Mouse (Mus musculus) frontal cortex, adult 2 months (tissue): Measurements from ENCODE around the gene Dhx36. TPM values are rescaled to one million over a fixed set of nuclear protein-coding genes. Genes with fewer than 3 reads are reported as not detected.

ENCODE experiments used
- DNase-seq, 2 experiments: peaks; one replicate each; pipeline ENCODE4 v3.0.0; 2022; ENCODE audit warnings: low spot score in 1 of 2; ENCODE audit errors: extremely low spot score in 1 of 2
- polyA plus RNA-seq: library from polyadenylated mRNA; depleted of rRNA; stranded (reverse); fragments of >200 nt; gene quantifications from 2 replicates; pipeline ENCODE4 v1.2.3, GENCODE M21; 2012; rRNA removed

Dhx36 gene
- polyA plus RNA-seq, 1 experiment: 42.1 TPM

- DNase-seq: no peak
These were observed 70.9 kb downstream of the Dhx36 start for GRCm38 (mm10) chr3:62435923-62436322.

GRCm38 (mm10) chr3:62433675-62434074, 73.1 kb downstream of the Dhx36 start:
- DNase-seq: no peak

GRCm38 (mm10) chr3:62418387-62419138, 88.2 kb downstream of the Dhx36 start:
- no peak for DNase-seq

Other genes with a start within 250 kb of the Dhx36 start
- gene Arhgef26, start 168.7 kb downstream of the Dhx36 start, polyA plus RNA-seq: 13.7 and 15.8 TPM in 2 replicates
- gene Gpr149, start 98.1 kb upstream of the Dhx36 start, polyA plus RNA-seq: 0.65 and 0.72 TPM in 2 replicates